Mouse (Mus musculus) small intestine, adult 2 months (tissue): ENCODE data around the gene Olfr558. TPM values are rescaled to one million over a fixed set of nuclear protein-coding genes. Genes with fewer than 3 reads are reported as not detected.

Experiments used
- H3K27ac ChIP-seq: fragments of 200-500 bp; 2 replicates; pipeline ENCODE4 v1.5.1; 2012; ENCODE audit warnings: low read depth, low read length, control low read depth, inconsistent platforms; ENCODE audit not compliant: insufficient read depth
- H3K27me3 ChIP-seq: fragments of 200-500 bp; 2 replicates; pipeline ENCODE4 v1.6.1; 2012; ENCODE audit warnings: mild to moderate bottlenecking, moderate library complexity, low read length, inconsistent platforms; ENCODE audit not compliant: control insufficient read depth, insufficient read depth
- H3K36me3 ChIP-seq: fragments of 200-500 bp; 2 replicates; pipeline ENCODE4 v1.6.1; 2012; ENCODE audit warnings: mild to moderate bottlenecking, low read length, control low read depth, inconsistent platforms; ENCODE audit not compliant: control insufficient read depth, insufficient read depth
- H3K4me1 ChIP-seq: fragments of 200-500 bp; 2 replicates; pipeline ENCODE4 v1.6.1; 2012; ENCODE audit warnings: low read length, inconsistent platforms, mixed read lengths; ENCODE audit not compliant: control insufficient read depth, insufficient read depth, insufficient read length
- H3K4me3 ChIP-seq: fragments of 200-500 bp; 2 replicates; pipeline ENCODE4 v1.5.1; 2012; ENCODE audit warnings: low read depth, mild to moderate bottlenecking, control low read depth, inconsistent platforms, low read length, moderate library complexity
- CTCF ChIP-seq: fragments of 200-500 bp; IDR thresholded peaks from 2 replicates; pipeline ENCODE4 v1.5.1; 2012; ENCODE audit warnings: low read depth, mild to moderate bottlenecking, control low read depth, inconsistent platforms, low read length, moderate library complexity, mixed read lengths; ENCODE audit not compliant: insufficient replicate concordance, insufficient read length; ENCODE audit errors: extremely low read depth
- POLR2A ChIP-seq: fragments of 200-500 bp; IDR thresholded peaks from 2 replicates; pipeline ENCODE4 v1.6.1; 2012; ENCODE audit warnings: low read depth, mild to moderate bottlenecking, control low read depth, inconsistent platforms, low read length, moderate library complexity
- WGBS: fragments of 180-500 bp; shearing (Covaris S2); methylation state at CpG from one replicate; pipeline ENCODE4 v1.1.7; 2018; 5-methylcytosine and 5-hydroxymethylcytosine counted together
- polyA plus RNA-seq: library from polyadenylated mRNA; depleted of rRNA; stranded (reverse); fragments of >200 nt; gene quantifications from 2 replicates; pipeline ENCODE4 v1.2.3, GENCODE M21; 2012

Gene Olfr558
- polyA plus RNA-seq, 1 experiment: 0.63 TPM

- no peak within 1 kb of the TSS for H3K4me3 ChIP-seq
- no peaks in the 10 kb centered on the region for H3K36me3 ChIP-seq
- 77% methylated on average over 5 of the region's 5 CpGs for WGBS
- H3K27me3 ChIP-seq: no peaks in the 10 kb centered on the region
- H3K27ac ChIP-seq: no peak within 1 kb of the TSS
- TF ChIP-seq POLR2A (no peak), CTCF (peak; percentile 13; the same call in 1 of the 2 replicates)
- H3K4me1 ChIP-seq: no peaks in the 10 kb centered on the region
These were observed 6.5 kb upstream of the Olfr558 start, which contains the start of gene Olfr557 for GRCm38 (mm10) chr7:102695358-102696125. Gene Olfr557 (plus strand): TSS chr7:102695910.

GRCm38 (mm10) chr7:102698461-102698860, 3.6 kb upstream of the Olfr558 start:
- Histone ChIP-seq H3K4me1 (no peaks in the 10 kb centered on the region), H3K36me3 (no peaks in the 10 kb centered on the region), H3K27me3 (no peaks in the 10 kb centered on the region), H3K4me3 (no peak overlapping the region), H3K27ac (no peak overlapping the region)
- WGBS: 90% methylated on average over 7 of the region's 7 CpGs
- TF ChIP-seq POLR2A (no peak), CTCF (no peak)

GRCm38 (mm10) chr7:102718970-102719369, 17.0 kb downstream of the Olfr558 start, which contains the start of gene Olfr33:
Gene Olfr33 (minus strand): TSS chr7:102719070.
- 33% methylated on average over 1 of the region's 1 CpGs for WGBS
- no peak within 1 kb of the TSS for H3K27ac ChIP-seq
- no peaks in the 10 kb centered on the region; the same call in 1 of the 2 replicates for H3K27me3 ChIP-seq
- no peaks in the 10 kb centered on the region for H3K36me3 ChIP-seq
- TF ChIP-seq CTCF: no peak
- no peak for TF ChIP-seq POLR2A
- no peak within 1 kb of the TSS for H3K4me3 ChIP-seq
- H3K4me1 ChIP-seq: no peaks in the 10 kb centered on the region

GRCm38 (mm10) chr7:102727391-102727790, 25.4 kb downstream of the Olfr558 start, which contains the start of gene Olfr559:
Gene Olfr559 (minus strand): TSS chr7:102727491.
- H3K4me3 ChIP-seq: no peak within 1 kb of the TSS
- no peaks in the 10 kb centered on the region for H3K27me3 ChIP-seq
- no peaks in the 10 kb centered on the region for H3K36me3 ChIP-seq
- TF ChIP-seq POLR2A: no peak
- TF ChIP-seq CTCF: no peak
- no peaks in the 10 kb centered on the region for H3K4me1 ChIP-seq
- H3K27ac ChIP-seq: no peak within 1 kb of the TSS

GRCm38 (mm10) chr7:102733793-102734192, 31.8 kb downstream of the Olfr558 start:
- TF ChIP-seq POLR2A (no peak), CTCF (no peak)
- Histone ChIP-seq H3K4me1 (no peaks in the 10 kb centered on the region), H3K4me3 (no peak overlapping the region), H3K36me3 (no peaks in the 10 kb centered on the region), H3K27me3 (no peaks in the 10 kb centered on the region), H3K27ac (no peak overlapping the region)
- 39% methylated on average over 1 of the region's 1 CpGs for WGBS

- Histone ChIP-seq H3K27ac (no peak overlapping the region), H3K4me1 (no peaks in the 10 kb centered on the region), H3K36me3 (no peaks in the 10 kb centered on the region), H3K4me3 (no peak overlapping the region), H3K27me3 (no peaks in the 10 kb centered on the region)
- WGBS: 47% methylated on average over 2 of the region's 2 CpGs
- TF ChIP-seq POLR2A: no peak
- TF ChIP-seq CTCF: no peak
These were observed 35.7 kb downstream of the Olfr558 start for GRCm38 (mm10) chr7:102737705-102738104.

- Histone ChIP-seq H3K27me3 (no peaks in the 10 kb centered on the region), H3K4me3 (no peak overlapping the region), H3K4me1 (no peaks in the 10 kb centered on the region), H3K36me3 (no peaks in the 10 kb centered on the region), H3K27ac (no peak overlapping the region)
- TF ChIP-seq POLR2A: no peak
- TF ChIP-seq CTCF: peak; percentile 11; the same call in 1 of the 2 replicates
- WGBS: 5% methylated on average over 1 of the region's 1 CpGs
These were observed 50.1 kb downstream of the Olfr558 start for GRCm38 (mm10) chr7:102752086-102752485.
